Mouse (Mus musculus) kidney, postnatal 36 days (tissue): ENCODE measurements around the gene Ndfip2.
A peak's percentile ranks its signal among the peaks of the same experiment; 100 is the strongest.

Experiments
- DNase-seq, 2 experiments: peaks; one replicate each; pipeline ENCODE4 v3.0.0; 2021 to 2022; ENCODE audit warnings: mixed read lengths in 2 of 2

Ndfip2 gene

GRCm38 (mm10) chr14:105258379-105259034 lies at the start of gene Ndfip2:
Gene Ndfip2, plus strand, starts transcription at chr14:105258573.
- peak; percentile 87 to 92 for DNase-seq

- no peak for DNase-seq
These were observed 38.6 kb upstream of the Ndfip2 start for GRCm38 (mm10) chr14:105219525-105220376.

- DNase-seq = no peak
These were observed 36.1 kb upstream of the Ndfip2 start for GRCm38 (mm10) chr14:105222240-105222639.

- no peak for DNase-seq
These were observed 32.6 kb upstream of the Ndfip2 start for GRCm38 (mm10) chr14:105225790-105226189.

GRCm38 (mm10) chr14:105232421-105232820 lies 26.0 kb upstream of the Ndfip2 start:
- DNase-seq = peak; percentile 50 to 63

GRCm38 (mm10) chr14:105236596-105236995 lies 21.8 kb upstream of the Ndfip2 start:
- peak; percentile 7 to 20 for DNase-seq

- DNase-seq = no peak
These were observed 20.6 kb upstream of the Ndfip2 start for GRCm38 (mm10) chr14:105237736-105238135.

- DNase-seq = no peak
These were observed 19.8 kb upstream of the Ndfip2 start for GRCm38 (mm10) chr14:105238450-105239038.

GRCm38 (mm10) chr14:105240120-105240519 lies 18.3 kb upstream of the Ndfip2 start:
- DNase-seq = no peak

GRCm38 (mm10) chr14:105243805-105244443 lies 14.4 kb upstream of the Ndfip2 start:
- DNase-seq = no peak

GRCm38 (mm10) chr14:105251038-105251437 lies 7.3 kb upstream of the Ndfip2 start:
- no peak for DNase-seq

GRCm38 (mm10) chr14:105253304-105253703 lies 5.1 kb upstream of the Ndfip2 start:
- no peak for DNase-seq

- DNase-seq = no peak
These were observed 4.0 kb upstream of the Ndfip2 start for GRCm38 (mm10) chr14:105254401-105254800.

GRCm38 (mm10) chr14:105255620-105256019 lies 2.8 kb upstream of the Ndfip2 start:
- DNase-seq = peak; percentile 36 to 54

- DNase-seq = peak; percentile 41 to 64
These were observed 885 bp downstream of the Ndfip2 start for GRCm38 (mm10) chr14:105259035-105259880.

- peak; percentile 33 to 76 for DNase-seq
These were observed 4.5 kb downstream of the Ndfip2 start for GRCm38 (mm10) chr14:105262923-105263322.

GRCm38 (mm10) chr14:105267095-105267494 lies 8.7 kb downstream of the Ndfip2 start:
- DNase-seq = peak; percentile 31 to 37

GRCm38 (mm10) chr14:105272030-105272429 lies 13.7 kb downstream of the Ndfip2 start:
- no peak for DNase-seq

- DNase-seq = no peak
These were observed 14.2 kb downstream of the Ndfip2 start for GRCm38 (mm10) chr14:105272539-105272938.

- DNase-seq = no peak
These were observed 16.8 kb downstream of the Ndfip2 start for GRCm38 (mm10) chr14:105275196-105275595.

GRCm38 (mm10) chr14:105277277-105277676 lies 18.9 kb downstream of the Ndfip2 start:
- no peak for DNase-seq

GRCm38 (mm10) chr14:105284062-105284461 lies 25.7 kb downstream of the Ndfip2 start:
- no peak for DNase-seq
